Mouse (Mus musculus): Measurements from ENCODE around the gene Ckmt1.

DNA sequence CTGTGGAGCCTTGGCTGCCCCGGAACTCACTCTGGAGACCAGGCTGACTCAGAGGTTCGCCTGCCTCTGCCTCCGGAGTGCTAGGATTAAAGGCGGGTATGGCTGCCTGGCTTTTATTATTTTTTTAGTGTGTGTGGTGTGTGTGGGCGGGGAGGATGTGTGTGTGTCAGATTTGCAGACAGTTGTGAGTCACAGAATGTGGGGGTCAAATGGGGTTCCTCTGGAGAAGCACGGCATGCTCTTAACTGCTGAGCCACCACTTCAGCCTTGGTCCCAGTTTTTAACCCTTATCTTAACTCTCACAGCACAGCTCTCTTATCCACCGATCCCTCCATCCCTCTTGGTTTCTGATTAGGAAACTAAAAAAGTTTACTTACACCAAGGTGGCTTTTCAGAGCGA lies 41.2 kb upstream of the Ckmt1 start:
- TF ChIP-seq CTCF (IDR thresholded peaks at IDR 0.05; ENCODE audit: low read depth) (no peak), EP300 (IDR thresholded peaks at IDR 0.05; ENCODE audit: low read depth) (no peak)
